Mouse (Mus musculus) G1E (cell line): ENCODE measurements at regions not wholly inside any gene's neighbourhood (a gene's known extent, or its start where the extent isn't known, plus 50 kb on each side); places are given as distances from the start of the nearest gene placed in this dataset.

Experiments used
- CTCF ChIP-seq: IDR thresholded peaks from 2 replicates; pipeline ENCODE4 v1.5.1; 2012; ENCODE audit warnings: low read depth, low read length, inconsistent platforms, mixed read lengths
- GATA1 ChIP-seq: IDR thresholded peaks from 2 replicates; pipeline ENCODE4 v1.6.1; 2012; ENCODE audit warnings: borderline replicate concordance, low read length, inconsistent platforms, mixed read lengths

GRCm38 (mm10) chr5:51868223-51868713 is 300.7 kb upstream of the Ppargc1a start:
- no peak for TF ChIP-seq GATA1
- TF ChIP-seq CTCF: no peak
